Mouse (Mus musculus): ENCODE measurements at regions not wholly inside any gene's neighbourhood (a gene's known extent, or its start where the extent isn't known, plus 50 kb on each side); places are given as distances from the start of the nearest gene placed in this dataset.

DNA sequence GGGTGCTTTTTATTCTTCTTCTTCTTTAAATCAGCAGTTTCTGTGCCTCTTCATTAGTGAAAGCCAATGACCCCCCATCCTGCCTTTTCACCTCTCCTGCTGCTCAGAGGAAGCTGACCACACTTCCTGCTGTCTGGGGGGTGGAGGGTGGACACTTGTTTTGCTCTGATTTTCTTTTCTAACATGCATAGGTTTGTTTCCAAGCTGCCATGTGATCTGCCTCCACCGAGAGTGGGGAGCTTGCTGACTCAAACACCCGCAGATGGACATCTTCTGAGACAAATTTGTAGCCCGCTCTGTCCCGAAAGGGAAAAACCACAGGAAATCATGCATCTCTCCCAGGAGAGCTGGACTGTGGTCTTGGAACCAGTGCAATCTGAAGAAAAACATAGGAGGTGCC lies 141.3 kb downstream of the Gm826 start:
- TF ChIP-seq CTCF (IDR thresholded peaks at IDR 0.05; ENCODE audit: low read depth) (no peak), EP300 (IDR thresholded peaks at IDR 0.05; ENCODE audit: low read depth) (no peak)

All from heart, postnatal 0 days (tissue).